Mouse (Mus musculus): Measurements from ENCODE around the gene Cox7a2l. TPM values are rescaled to one million over a fixed set of nuclear protein-coding genes. Genes with fewer than 3 reads are reported as not detected.

Cox7a2l gene
- total RNA-seq, 2 experiments from 2014 or later, result 241 to 253 TPM

GRCm38 (mm10) chr17:83527651-83528381 lies 10.7 kb upstream of the Cox7a2l start:
- no peak for DNase-seq (ENCODE audit: low spot score in 2 of 2)

GRCm38 (mm10) chr17:83526624-83527532 lies 9.7 kb upstream of the Cox7a2l start:
- no peak for DNase-seq (ENCODE audit: low spot score in 2 of 2)

GRCm38 (mm10) chr17:83526091-83526561 lies 9.0 kb upstream of the Cox7a2l start:
- DNase-seq (ENCODE audit: low spot score in 2 of 2), result no peak

GRCm38 (mm10) chr17:83525596-83525995 lies 8.5 kb upstream of the Cox7a2l start:
- no peak for DNase-seq (ENCODE audit: low spot score in 2 of 2)

GRCm38 (mm10) chr17:83524753-83525152 lies 7.6 kb upstream of the Cox7a2l start:
- DNase-seq (ENCODE audit: low spot score in 2 of 2), result no peak

- DNase-seq (ENCODE audit: low spot score in 2 of 2), result no peak
These were observed 5.7 kb upstream of the Cox7a2l start for GRCm38 (mm10) chr17:83522590-83523379.

GRCm38 (mm10) chr17:83521881-83522280 lies 4.8 kb upstream of the Cox7a2l start:
- DNase-seq (ENCODE audit: low spot score in 2 of 2), result no peak

- peak; percentile 53 to 77 for DNase-seq (ENCODE audit: low spot score in 2 of 2)
These were observed 2.9 kb downstream of the Cox7a2l start for GRCm38 (mm10) chr17:83514213-83514701.

GRCm38 (mm10) chr17:83513655-83514212 lies 3.4 kb downstream of the Cox7a2l start:
- DNase-seq (ENCODE audit: low spot score in 2 of 2), result no peak

GRCm38 (mm10) chr17:83512130-83512529 lies 5.0 kb downstream of the Cox7a2l start:
- DNase-seq (ENCODE audit: low spot score in 2 of 2), result no peak

- DNase-seq (ENCODE audit: low spot score in 2 of 2), result no peak
These were observed 13.4 kb downstream of the Cox7a2l start for GRCm38 (mm10) chr17:83503693-83504092.

- no peak for DNase-seq (ENCODE audit: low spot score in 2 of 2)
These were observed 17.4 kb downstream of the Cox7a2l start for GRCm38 (mm10) chr17:83499692-83500091.

- no peak for DNase-seq (ENCODE audit: low spot score in 2 of 2)
These were observed 18.2 kb downstream of the Cox7a2l start for GRCm38 (mm10) chr17:83498889-83499288.

- DNase-seq (ENCODE audit: low spot score in 2 of 2), result no peak
These were observed 29.4 kb downstream of the Cox7a2l start for GRCm38 (mm10) chr17:83487762-83488161.

GRCm38 (mm10) chr17:83483784-83484183 lies 33.3 kb downstream of the Cox7a2l start:
- no peak for DNase-seq (ENCODE audit: low spot score in 2 of 2)

GRCm38 (mm10) chr17:83482817-83483536 lies 34.2 kb downstream of the Cox7a2l start:
- no peak for DNase-seq (ENCODE audit: low spot score in 2 of 2)

GRCm38 (mm10) chr17:83481551-83481950 lies 35.6 kb downstream of the Cox7a2l start:
- DNase-seq (ENCODE audit: low spot score in 2 of 2), result no peak

GRCm38 (mm10) chr17:83477089-83477488 lies 40.0 kb downstream of the Cox7a2l start:
- no peak for DNase-seq (ENCODE audit: low spot score in 2 of 2)

GRCm38 (mm10) chr17:83469586-83469985 lies 47.5 kb downstream of the Cox7a2l start:
- no peak for DNase-seq (ENCODE audit: low spot score in 2 of 2)

GRCm38 (mm10) chr17:83466697-83467251 lies 50.4 kb downstream of the Cox7a2l start:
- no peak for DNase-seq (ENCODE audit: low spot score in 2 of 2)
